Mouse (Mus musculus): ENCODE results near the gene Atxn1. TPM values are rescaled to one million over a fixed set of nuclear protein-coding genes. Genes with fewer than 3 reads are reported as not detected.

The Atxn1 gene
- polyA plus RNA-seq, 1 experiment from 2014 or later = 5.3 TPM

GRCm38 (mm10) chr13:45687581-45687980 is 277.2 kb downstream of the Atxn1 start:
- Histone ChIP-seq H3K4me1 (ENCODE audit: control insufficient read depth, insufficient read depth, low read length) (no peaks in the 10 kb centered on the region), H3K4me3 (ENCODE audit: low read length) (no peak overlapping the region), H3K9me3 (ENCODE audit: control insufficient read depth, low read length) (no peaks in the 10 kb centered on the region), H3K36me3 (ENCODE audit: control insufficient read depth, insufficient read depth, low read length) (no peaks in the 10 kb centered on the region), H3K9ac (ENCODE audit: low read depth, low read length) (no peak overlapping the region), H3K27ac (ENCODE audit: low read length) (no peak overlapping the region), H3K27me3 (replicated peaks; ENCODE audit: control insufficient read depth, insufficient read depth, low read length) (no peaks in the 10 kb centered on the region), H3K4me2 (ENCODE audit: low read depth, low read length) (no peak overlapping the region)
- 89% methylated on average over 8 of the region's 8 CpGs for WGBS
- ATAC-seq = no peak

DNA sequence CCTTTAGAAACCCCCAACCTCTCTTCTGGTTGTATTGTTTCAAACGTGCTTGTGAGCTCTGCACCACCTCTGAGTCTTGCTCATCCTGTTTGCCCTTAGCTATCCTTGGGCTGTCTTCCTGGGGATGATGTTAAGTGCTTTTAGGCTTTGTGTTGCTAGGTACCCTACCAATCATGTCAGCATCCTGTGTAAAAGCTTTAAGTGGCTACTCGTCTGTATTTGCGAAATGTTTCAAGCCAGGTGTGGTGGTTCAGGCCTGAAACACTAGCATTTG is 278.6 kb downstream of the Atxn1 start:
- no peak overlapping the region for H3K27ac ChIP-seq (ENCODE audit: low read length)
- H3K4me1 ChIP-seq (ENCODE audit: control insufficient read depth, insufficient read depth, low read length) = 0 out of 2 replicates have a peak, but pooled peaks cover 2% of the 10 kb centered on the region
- H3K36me3 ChIP-seq (ENCODE audit: control insufficient read depth, insufficient read depth, low read length) = no peaks in the 10 kb centered on the region
- H3K27me3 ChIP-seq (replicated peaks; ENCODE audit: control insufficient read depth, insufficient read depth, low read length) = no peaks in the 10 kb centered on the region
- no peak overlapping the region for H3K4me2 ChIP-seq (ENCODE audit: low read depth, low read length)
- H3K9me3 ChIP-seq (ENCODE audit: control insufficient read depth, low read length) = no peaks in the 10 kb centered on the region
- H3K4me3 ChIP-seq (ENCODE audit: low read length) = no peak overlapping the region
- ATAC-seq = no peak
- 47% methylated on average over 3 of the region's 3 CpGs for WGBS
- no peak overlapping the region for H3K9ac ChIP-seq (ENCODE audit: low read depth, low read length)

DNA sequence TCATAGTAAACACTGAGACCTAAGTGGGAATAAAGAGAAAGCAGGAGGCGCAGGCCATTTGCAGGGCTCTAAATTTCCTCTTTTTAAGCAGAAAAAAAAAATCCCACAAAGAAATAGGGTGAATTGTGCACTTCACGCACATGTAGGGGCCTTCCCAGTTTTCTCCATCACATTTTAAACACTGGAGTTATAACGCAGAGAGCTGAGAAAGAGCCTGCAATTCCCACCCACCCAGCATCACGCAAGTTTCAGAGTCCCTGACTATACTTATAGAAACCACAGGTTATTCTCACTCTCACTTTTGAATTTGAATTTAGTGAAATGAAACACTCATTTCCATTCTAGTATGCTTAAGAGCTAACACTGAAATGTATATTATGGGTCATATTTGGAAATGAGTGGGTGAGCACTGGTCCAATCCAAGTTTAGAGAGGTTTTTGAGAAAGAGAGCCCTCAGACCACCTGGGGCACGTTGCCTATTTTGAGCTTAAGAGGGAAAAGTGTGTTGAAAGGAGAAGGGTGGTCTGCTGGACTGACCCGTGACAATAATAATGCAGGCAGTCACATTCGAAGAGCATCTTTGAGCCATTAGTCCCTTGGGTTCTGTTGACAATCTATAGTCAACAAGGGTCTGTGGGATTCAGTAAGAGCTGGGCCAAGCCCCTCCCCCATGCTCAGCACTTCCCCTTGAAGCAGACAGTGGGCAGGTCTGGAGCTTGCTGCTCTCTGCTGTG is 279.1 kb downstream of the Atxn1 start:
- WGBS = 83% methylated on average over 7 of the region's 7 CpGs
- H3K36me3 ChIP-seq (ENCODE audit: control insufficient read depth, insufficient read depth, low read length) = no peaks in the 10 kb centered on the region
- H3K9me3 ChIP-seq (ENCODE audit: control insufficient read depth, low read length) = no peaks in the 10 kb centered on the region
- no peak for ATAC-seq
- no peak overlapping the region for H3K4me2 ChIP-seq (ENCODE audit: low read depth, low read length)
- H3K4me1 ChIP-seq (ENCODE audit: control insufficient read depth, insufficient read depth, low read length) = 0 out of 2 replicates have a peak, but pooled peaks cover 4% of the 10 kb centered on the region
- no peak overlapping the region for H3K9ac ChIP-seq (ENCODE audit: low read depth, low read length)
- H3K27me3 ChIP-seq (replicated peaks; ENCODE audit: control insufficient read depth, insufficient read depth, low read length) = no peaks in the 10 kb centered on the region
- H3K4me3 ChIP-seq (ENCODE audit: low read length) = no peak overlapping the region
- H3K27ac ChIP-seq (ENCODE audit: low read length) = no peak overlapping the region

GRCm38 (mm10) chr13:45684891-45685311 is 279.9 kb downstream of the Atxn1 start:
- H3K27ac ChIP-seq (ENCODE audit: low read length) = no peak overlapping the region
- 0 out of 2 replicates have a peak, but pooled peaks cover 4% of the 10 kb centered on the region for H3K4me1 ChIP-seq (ENCODE audit: control insufficient read depth, insufficient read depth, low read length)

DNA sequence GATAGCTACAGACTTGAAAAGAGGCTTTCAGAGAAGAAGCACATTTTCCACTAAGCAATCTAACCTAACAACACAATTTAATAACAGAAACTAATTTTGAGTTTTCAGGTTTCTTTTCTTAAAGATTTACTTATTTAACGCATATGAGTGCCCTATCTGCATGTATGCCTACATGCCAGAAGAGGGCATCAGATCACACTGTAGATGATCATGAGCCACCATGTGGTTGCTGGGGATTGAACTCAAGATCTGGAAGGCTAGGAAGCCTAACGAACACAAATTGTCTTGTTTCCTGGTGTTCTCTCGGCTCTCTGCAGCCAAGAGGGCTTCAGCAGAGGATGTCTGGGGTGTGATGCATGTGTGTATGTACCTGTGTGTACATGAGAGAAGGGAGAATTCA is 280.8 kb downstream of the Atxn1 start:
- Histone ChIP-seq H3K4me3 (ENCODE audit: low read length) (no peak overlapping the region), H3K27me3 (replicated peaks; ENCODE audit: control insufficient read depth, insufficient read depth, low read length) (no peaks in the 10 kb centered on the region), H3K36me3 (ENCODE audit: control insufficient read depth, insufficient read depth, low read length) (no peaks in the 10 kb centered on the region), H3K27ac (ENCODE audit: low read length) (no peak overlapping the region), H3K4me2 (ENCODE audit: low read depth, low read length) (no peak overlapping the region), H3K4me1 (ENCODE audit: control insufficient read depth, insufficient read depth, low read length) (0 out of 2 replicates have a peak, but pooled peaks cover 4% of the 10 kb centered on the region), H3K9me3 (ENCODE audit: control insufficient read depth, low read length) (no peaks in the 10 kb centered on the region), H3K9ac (ENCODE audit: low read depth, low read length) (no peak overlapping the region)
- WGBS = 65% methylated on average over 3 of the region's 3 CpGs
- no peak for ATAC-seq

More at GRCm38 (mm10) chr13:45684891-45685311, 279.9 kb downstream of the Atxn1 start:
- Histone ChIP-seq H3K9me3 (ENCODE audit: control insufficient read depth, low read length) (no peaks in the 10 kb centered on the region), H3K9ac (ENCODE audit: low read depth, low read length) (no peak overlapping the region), H3K4me3 (ENCODE audit: low read length) (no peak overlapping the region), H3K36me3 (ENCODE audit: control insufficient read depth, insufficient read depth, low read length) (no peaks in the 10 kb centered on the region), H3K27me3 (replicated peaks; ENCODE audit: control insufficient read depth, insufficient read depth, low read length) (no peaks in the 10 kb centered on the region), H3K4me2 (ENCODE audit: low read depth, low read length) (no peak overlapping the region)
- WGBS = 89% methylated on average over 4 of the region's 4 CpGs
- ATAC-seq = no peak

- 56% methylated on average over 5 of the region's 5 CpGs for WGBS
- Histone ChIP-seq H3K9me3 (ENCODE audit: control insufficient read depth, low read length) (no peaks in the 10 kb centered on the region), H3K27me3 (replicated peaks; ENCODE audit: control insufficient read depth, insufficient read depth, low read length) (no peaks in the 10 kb centered on the region), H3K27ac (ENCODE audit: low read length) (no peak overlapping the region), H3K4me1 (ENCODE audit: control insufficient read depth, insufficient read depth, low read length) (0 out of 2 replicates have a peak, but pooled peaks cover 4% of the 10 kb centered on the region), H3K36me3 (ENCODE audit: control insufficient read depth, insufficient read depth, low read length) (no peaks in the 10 kb centered on the region), H3K9ac (ENCODE audit: low read depth, low read length) (no peak overlapping the region), H3K4me2 (ENCODE audit: low read depth, low read length) (no peak overlapping the region), H3K4me3 (ENCODE audit: low read length) (no peak overlapping the region)
- no peak for ATAC-seq
Observed at GRCm38 (mm10) chr13:45681196-45681595, 283.6 kb downstream of the Atxn1 start.

GRCm38 (mm10) chr13:45680651-45681050 is 284.2 kb downstream of the Atxn1 start:
- no peak overlapping the region for H3K27ac ChIP-seq (ENCODE audit: low read length)
- 0 out of 2 replicates have a peak, but pooled peaks cover 4% of the 10 kb centered on the region for H3K4me1 ChIP-seq (ENCODE audit: control insufficient read depth, insufficient read depth, low read length)
- no peak overlapping the region for H3K4me3 ChIP-seq (ENCODE audit: low read length)
- no peaks in the 10 kb centered on the region for H3K27me3 ChIP-seq (replicated peaks; ENCODE audit: control insufficient read depth, insufficient read depth, low read length)
- H3K9ac ChIP-seq (ENCODE audit: low read depth, low read length) = no peak overlapping the region
- H3K36me3 ChIP-seq (ENCODE audit: control insufficient read depth, insufficient read depth, low read length) = no peaks in the 10 kb centered on the region
- ATAC-seq = no peak
- 62% methylated on average over 5 of the region's 5 CpGs for WGBS
- H3K9me3 ChIP-seq (ENCODE audit: control insufficient read depth, low read length) = no peaks in the 10 kb centered on the region
- no peak overlapping the region for H3K4me2 ChIP-seq (ENCODE audit: low read depth, low read length)

- no peaks in the 10 kb centered on the region for H3K27me3 ChIP-seq (replicated peaks; ENCODE audit: control insufficient read depth, insufficient read depth, low read length)
- no peaks in the 10 kb centered on the region for H3K36me3 ChIP-seq (ENCODE audit: control insufficient read depth, insufficient read depth, low read length)
- WGBS = 89% methylated on average over 1 of the region's 1 CpGs
- no peak overlapping the region for H3K4me3 ChIP-seq (ENCODE audit: low read length)
- no peak overlapping the region for H3K9ac ChIP-seq (ENCODE audit: low read depth, low read length)
- H3K9me3 ChIP-seq (ENCODE audit: control insufficient read depth, low read length) = no peaks in the 10 kb centered on the region
- H3K4me2 ChIP-seq (ENCODE audit: low read depth, low read length) = no peak overlapping the region
- no peak for ATAC-seq
- H3K27ac ChIP-seq (ENCODE audit: low read length) = no peak overlapping the region
- H3K4me1 ChIP-seq (ENCODE audit: control insufficient read depth, insufficient read depth, low read length) = 0 out of 2 replicates have a peak, but pooled peaks cover 4% of the 10 kb centered on the region
Observed at GRCm38 (mm10) chr13:45679096-45679495, 285.7 kb downstream of the Atxn1 start.

DNA sequence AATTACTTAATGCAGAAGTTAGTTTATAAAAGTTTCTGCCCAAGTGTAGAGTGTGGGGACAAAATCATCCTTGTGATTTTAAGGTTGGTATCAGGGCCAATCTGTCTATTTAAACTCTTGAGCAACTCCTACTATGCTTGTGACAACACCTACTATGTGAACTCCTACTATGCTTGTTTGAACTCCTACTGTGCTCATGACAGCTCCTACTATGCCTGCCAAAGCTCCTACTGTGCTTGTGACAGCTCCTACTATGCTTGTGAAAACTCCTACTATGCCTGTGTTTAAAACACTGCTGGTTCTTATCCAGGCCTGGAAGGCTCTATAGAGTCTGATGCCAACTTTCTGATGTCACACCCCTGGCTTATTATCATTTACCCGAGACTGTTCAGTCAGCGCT is 292.2 kb downstream of the Atxn1 start:
- WGBS = 62% methylated on average over 2 of the region's 2 CpGs
- no peaks in the 10 kb centered on the region for H3K36me3 ChIP-seq (ENCODE audit: control insufficient read depth, insufficient read depth, low read length)
- no peaks in the 10 kb centered on the region for H3K4me1 ChIP-seq (ENCODE audit: control insufficient read depth, insufficient read depth, low read length)
- H3K9me3 ChIP-seq (ENCODE audit: control insufficient read depth, low read length) = no peaks in the 10 kb centered on the region
- no peak overlapping the region for H3K9ac ChIP-seq (ENCODE audit: low read depth, low read length)
- no peak overlapping the region for H3K4me2 ChIP-seq (ENCODE audit: low read depth, low read length)
- H3K27me3 ChIP-seq (replicated peaks; ENCODE audit: control insufficient read depth, insufficient read depth, low read length) = no peaks in the 10 kb centered on the region
- ATAC-seq = no peak
- no peak overlapping the region for H3K27ac ChIP-seq (ENCODE audit: low read length)
- H3K4me3 ChIP-seq (ENCODE audit: low read length) = no peak overlapping the region

DNA sequence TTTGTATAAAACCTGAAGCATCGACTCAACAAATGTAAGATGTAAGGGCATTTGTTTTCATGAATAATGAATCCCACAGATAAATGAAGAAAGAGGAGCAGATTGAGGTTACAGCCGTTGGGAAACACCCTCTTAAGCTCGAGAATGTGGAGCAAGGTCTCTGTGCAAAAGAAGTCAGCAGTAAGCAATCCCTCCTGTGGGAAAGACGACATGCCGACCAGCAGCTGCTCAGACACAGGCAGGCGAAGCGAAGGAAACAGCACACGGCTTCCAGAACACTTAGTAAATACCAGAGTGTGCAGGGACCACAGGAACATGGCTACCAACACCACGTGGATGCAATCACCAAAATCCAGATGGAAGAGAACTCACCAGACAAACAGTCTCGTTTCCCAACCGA is 294.8 kb downstream of the Atxn1 start:
- H3K27me3 ChIP-seq (replicated peaks; ENCODE audit: control insufficient read depth, insufficient read depth, low read length) = no peaks in the 10 kb centered on the region
- no peak overlapping the region for H3K9ac ChIP-seq (ENCODE audit: low read depth, low read length)
- no peaks in the 10 kb centered on the region for H3K9me3 ChIP-seq (ENCODE audit: control insufficient read depth, low read length)
- ATAC-seq = no peak
- no peaks in the 10 kb centered on the region for H3K36me3 ChIP-seq (ENCODE audit: control insufficient read depth, insufficient read depth, low read length)
- no peaks in the 10 kb centered on the region for H3K4me1 ChIP-seq (ENCODE audit: control insufficient read depth, insufficient read depth, low read length)
- H3K4me3 ChIP-seq (ENCODE audit: low read length) = no peak overlapping the region
- 72% methylated on average over 11 of the region's 11 CpGs for WGBS
- H3K27ac ChIP-seq (ENCODE audit: low read length) = no peak overlapping the region
- no peak overlapping the region for H3K4me2 ChIP-seq (ENCODE audit: low read depth, low read length)
